Mouse (Mus musculus) left cerebral cortex, postnatal 10 days (tissue): Measurements from ENCODE around the gene Cenpt. TPM values are rescaled to one million over a fixed set of nuclear protein-coding genes. Genes with fewer than 3 reads are reported as not detected.
"Not testable (repeated sequence)": the region's sequence is repeated elsewhere in the genome, so short reads cannot be mapped to it uniquely, and the experiment has no call there.

Experiments
- DNase-seq, 2 experiments: peaks; one replicate each; pipeline ENCODE4 v3.0.0; 2021 to 2022; ENCODE audit warnings: low spot score in 2 of 2, mixed read lengths in 1 of 2; ENCODE audit errors: extremely low spot score in 1 of 2
- intact Hi-C: fragments of 180-260 bp; cut with DNase I; formaldehyde crosslinking; loops from one replicate; pipeline ENCODE4 v1.15.1; 2025
- total RNA-seq, 2 experiments: library from RNA; stranded (reverse); gene quantifications; 2 replicates each; pipeline ENCODE4 v1.2.3; 2021

The Cenpt gene
- total RNA-seq, 2 experiments from 2014 or later = 23.7 to 26.0 TPM

DNA sequence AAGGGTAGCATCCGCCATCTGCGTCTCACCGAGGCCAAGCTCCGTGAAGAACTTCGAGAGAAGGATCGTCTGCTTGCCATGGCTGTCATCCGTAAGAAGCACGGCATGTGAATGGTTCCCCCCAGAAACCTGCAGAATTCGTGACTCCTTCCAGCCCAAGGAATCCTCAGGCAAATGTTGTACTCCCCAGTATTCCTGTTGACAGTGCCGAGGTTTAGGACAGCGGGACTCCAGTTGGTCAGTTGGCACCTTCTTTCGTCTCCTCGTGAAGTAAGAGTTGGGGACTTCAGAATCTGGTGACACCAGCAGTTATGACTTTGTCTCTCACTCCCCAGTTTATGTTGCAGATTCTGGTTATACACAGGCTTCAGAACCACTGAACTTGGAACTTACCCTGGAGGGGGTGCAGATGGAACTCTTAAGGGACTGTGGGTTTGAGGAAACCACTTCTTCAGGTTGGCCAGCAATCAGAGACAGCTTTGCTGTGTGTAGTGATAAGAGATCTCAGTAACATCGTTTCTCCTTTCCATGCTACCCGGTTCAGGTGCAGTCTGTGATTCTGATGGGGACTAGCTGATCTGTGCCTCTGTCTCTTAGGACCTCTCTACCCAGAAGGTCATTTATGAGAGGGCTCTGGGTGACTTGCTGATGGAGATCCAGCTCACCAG, 3.2 kb upstream of the Cenpt start:
- no peak for DNase-seq
- intact Hi-C loops = loop anchor here (10.0 kb wide), 1 partner anchor 78 kb away; the partner anchor contains the start of genes Ctrl and Psmb10

DNA sequence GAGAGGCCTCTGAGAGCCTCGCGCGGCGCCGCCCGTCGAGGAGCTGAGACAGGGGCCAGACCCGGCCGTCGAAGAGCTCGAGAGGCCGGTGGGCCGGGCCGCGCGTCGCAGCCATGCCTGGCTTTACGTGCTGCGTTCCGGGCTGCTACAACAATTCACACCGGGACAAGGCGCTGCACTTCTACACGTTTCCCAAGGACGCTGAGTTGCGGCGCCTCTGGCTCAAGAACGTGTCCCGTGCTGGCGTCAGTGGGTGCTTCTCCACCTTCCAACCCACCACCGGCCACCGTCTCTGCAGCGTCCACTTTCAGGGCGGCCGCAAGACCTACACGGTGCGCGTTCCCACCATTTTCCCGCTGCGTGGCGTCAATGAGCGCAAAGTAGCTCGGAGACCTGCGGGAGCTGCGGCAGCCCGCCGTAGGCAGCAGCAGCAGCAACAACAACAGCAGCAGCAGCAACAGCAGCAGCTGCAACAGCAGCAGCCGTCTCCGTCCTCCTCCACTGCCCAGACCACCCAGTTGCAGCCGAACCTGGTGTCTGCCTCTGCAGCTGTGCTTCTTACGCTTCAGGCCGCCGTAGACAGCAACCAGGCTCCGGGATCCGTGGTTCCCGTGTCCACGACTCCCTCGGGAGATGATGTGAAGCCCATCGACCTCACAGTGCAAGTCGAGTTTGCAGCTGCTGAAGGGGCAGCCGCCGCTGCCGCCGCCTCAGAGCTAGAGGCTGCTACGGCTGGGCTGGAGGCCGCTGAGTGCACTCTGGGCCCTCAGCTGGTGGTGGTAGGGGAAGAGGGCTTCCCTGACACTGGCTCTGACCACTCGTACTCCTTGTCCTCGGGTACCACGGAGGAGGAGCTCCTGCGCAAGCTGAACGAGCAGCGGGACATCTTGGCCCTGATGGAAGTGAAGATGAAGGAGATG, 2.4 kb upstream of the Cenpt start:
- DNase-seq = peak; percentile 36 to 76
- intact Hi-C loops = loop anchor here (10.0 kb wide), 1 partner anchor 79 kb away; the partner anchor contains the start of genes Ctrl and Psmb10

DNA sequence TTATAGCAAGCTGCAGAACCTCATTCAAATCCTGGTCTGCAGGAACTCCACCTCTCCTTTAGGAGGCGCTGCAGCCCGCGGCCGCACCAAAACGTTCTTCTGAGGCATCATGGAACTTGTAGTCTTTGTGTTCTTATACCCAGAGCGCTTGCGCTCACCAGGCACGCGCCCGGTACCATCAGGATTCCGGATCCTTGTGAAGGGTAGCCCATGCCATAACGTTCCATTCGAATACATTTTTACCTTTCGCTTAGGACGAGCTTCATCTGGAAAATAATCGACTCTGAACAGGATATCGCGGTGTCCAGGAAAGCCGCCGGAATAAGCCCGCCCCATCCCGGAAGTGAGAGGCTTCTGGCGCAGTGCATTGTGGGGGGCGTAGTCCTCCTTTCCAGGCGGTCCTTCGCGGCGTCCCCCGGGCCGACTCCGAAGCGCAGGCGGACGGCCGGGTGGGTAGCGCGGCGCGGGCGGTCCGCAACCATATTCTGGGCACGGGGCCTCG, 1.7 kb upstream of the Cenpt start, which contains the start of gene Thap11:
Gene Thap11 (plus strand): TSS at position 418 of the 502 bp plus-strand sequence.
- intact Hi-C loops = loop anchor here (10.0 kb wide), 1 partner anchor 80 kb away; the partner anchor contains the start of genes Ctrl and Psmb10
- peak; percentile 88 to 96 for DNase-seq

DNA sequence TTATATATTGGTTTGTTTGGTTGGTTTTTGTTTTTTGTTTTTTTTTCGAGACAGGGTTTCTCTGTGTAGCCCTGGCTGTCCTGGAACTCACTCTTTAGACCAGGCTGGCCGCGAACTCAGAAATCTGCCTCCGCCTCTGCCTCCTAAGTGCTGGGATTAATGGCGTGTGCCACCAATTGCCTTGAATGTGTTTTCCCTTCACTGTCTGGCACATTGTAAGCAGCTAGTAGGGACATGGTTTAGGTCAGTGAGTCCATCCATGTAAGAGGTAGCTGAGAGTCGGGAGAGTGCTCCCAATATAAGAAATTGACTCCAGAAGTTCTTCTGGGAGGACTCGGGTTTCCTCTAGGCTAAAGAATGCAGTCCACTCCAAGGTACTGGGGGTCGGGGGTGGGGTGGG, 1.2 kb upstream of the Cenpt start:
- intact Hi-C loops = loop anchor here (10.0 kb wide), 1 partner anchor 80 kb away; the partner anchor contains the start of genes Ctrl and Psmb10
- DNase-seq = no peak

DNA sequence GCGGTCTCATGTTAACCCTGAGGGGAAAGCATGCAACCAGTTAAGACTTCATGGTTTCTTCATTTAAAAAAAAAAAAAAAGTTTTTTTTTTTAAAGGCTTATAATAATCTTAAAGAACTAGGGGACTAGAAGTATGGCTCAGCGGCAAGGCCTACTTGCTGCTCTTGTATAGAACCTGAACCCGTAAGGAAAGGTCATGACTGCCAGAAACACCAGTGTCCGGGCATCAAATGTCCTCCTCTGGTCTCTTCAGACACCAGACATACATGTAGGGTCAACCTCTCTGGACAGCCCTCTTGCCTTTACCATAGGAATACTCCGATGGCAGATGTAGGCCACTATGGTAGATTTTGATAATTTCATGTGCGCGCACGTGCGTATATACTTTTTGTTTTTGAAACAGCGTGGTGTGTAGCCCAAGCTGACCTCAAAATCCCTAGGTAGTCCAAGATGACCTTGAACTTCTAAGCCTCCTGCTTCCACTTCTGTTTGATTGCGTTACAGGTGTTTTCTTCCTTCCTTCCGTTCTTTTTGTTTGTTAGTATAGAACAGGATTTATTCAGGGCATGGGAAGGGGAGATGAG, 840 bp downstream of the Cenpt start:
- intact Hi-C loops = loop anchor here (10.0 kb wide), 1 partner anchor 83 kb away; the partner anchor contains the start of genes Ctrl and Psmb10
- no peak for DNase-seq

DNA sequence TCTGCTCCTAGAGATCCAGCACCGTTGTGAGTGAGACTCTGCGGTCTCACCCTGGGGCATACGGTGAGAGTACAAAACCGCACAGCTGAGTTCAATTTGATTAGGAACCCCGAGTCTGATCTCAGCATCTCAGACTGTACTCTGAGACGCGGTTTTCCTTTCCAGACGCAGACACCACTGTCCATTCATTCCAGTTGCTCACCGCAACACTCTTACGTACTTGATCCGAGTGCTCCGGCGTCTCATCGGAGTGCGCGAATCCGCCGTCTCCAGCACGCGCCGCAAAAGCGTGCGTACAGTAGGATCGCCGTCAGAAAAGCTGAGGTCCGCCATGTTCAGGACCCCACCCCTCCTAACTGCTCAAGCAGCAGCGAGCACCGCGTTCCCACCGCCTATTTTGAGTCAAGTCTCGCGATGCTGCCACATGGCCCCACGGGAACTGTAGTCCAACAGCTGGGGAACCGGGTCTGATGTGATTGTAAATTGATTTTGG, 1.4 kb downstream of the Cenpt start:
- DNase-seq = peak; percentile 91 to 93
- intact Hi-C loops = loop anchor here (10.0 kb wide), 1 partner anchor 83 kb away; the partner anchor contains the start of genes Ctrl and Psmb10

DNA sequence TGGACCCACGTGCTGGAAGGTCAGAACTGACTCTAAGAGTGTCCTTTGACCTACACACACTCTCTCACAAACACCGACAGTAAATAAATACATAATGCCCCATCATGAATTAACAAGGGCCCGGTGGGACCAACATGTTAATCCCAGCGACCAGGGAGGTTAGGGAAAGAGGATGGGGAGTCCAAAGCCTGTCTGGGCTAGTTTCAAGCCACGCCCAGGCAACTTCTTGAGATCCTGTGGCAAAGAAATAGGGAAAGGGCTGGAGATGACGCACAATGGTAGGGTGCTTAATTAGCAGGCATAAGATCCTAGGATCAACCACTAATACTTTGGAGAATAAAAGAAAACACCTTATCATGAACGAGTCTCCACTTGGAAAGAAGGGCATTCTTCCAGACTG, 2.5 kb downstream of the Cenpt start:
- no peak for DNase-seq
- intact Hi-C loops = loop anchor here (10.0 kb wide), 1 partner anchor 84 kb away; the partner anchor contains the start of genes Ctrl and Psmb10

DNA sequence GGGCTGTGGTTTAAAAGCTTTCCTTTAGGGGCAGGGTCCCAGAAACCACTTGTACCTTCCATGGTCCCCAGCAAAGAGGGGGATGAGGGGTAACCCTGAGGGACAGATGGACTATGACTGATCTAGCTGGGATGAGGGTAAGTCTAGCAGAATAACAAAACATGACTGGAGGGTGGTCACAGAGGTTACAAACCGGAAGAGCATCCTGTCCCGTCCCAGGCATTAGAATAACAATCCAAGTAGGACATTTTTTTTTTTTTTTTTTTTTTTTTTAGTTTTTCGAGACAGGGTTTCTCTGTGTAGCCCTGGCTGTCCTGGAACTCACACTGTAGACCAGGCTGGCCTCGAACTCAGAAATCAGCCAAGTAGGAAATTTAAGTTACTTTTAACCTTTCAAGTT, 3.1 kb downstream of the Cenpt start:
- DNase-seq = no peak
- intact Hi-C loops = loop anchor here (10.0 kb wide), 1 partner anchor 85 kb away; the partner anchor contains the start of genes Ctrl and Psmb10

DNA sequence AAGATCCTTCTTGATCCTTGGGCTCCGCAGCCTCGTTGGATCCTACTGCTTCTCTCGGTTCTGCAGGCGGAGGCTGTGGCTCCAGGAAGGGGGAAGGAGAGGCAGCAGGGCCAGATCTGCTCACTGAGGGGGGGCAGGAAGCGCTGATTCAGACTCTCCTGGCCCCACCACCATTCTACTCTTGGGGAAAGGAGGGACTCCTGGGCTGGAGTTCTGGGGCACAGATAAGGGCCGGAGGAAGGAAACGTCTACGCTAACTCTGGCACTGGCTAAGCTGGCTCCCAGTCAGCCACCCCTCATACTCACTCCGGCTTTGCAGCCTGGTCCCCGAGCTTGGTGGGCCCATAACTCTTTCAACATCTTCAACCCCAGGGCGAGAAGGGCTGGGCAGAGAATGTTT, 6.4 kb downstream of the Cenpt start:
- intact Hi-C loops = no loop called here
- DNase-seq = no peak

DNA sequence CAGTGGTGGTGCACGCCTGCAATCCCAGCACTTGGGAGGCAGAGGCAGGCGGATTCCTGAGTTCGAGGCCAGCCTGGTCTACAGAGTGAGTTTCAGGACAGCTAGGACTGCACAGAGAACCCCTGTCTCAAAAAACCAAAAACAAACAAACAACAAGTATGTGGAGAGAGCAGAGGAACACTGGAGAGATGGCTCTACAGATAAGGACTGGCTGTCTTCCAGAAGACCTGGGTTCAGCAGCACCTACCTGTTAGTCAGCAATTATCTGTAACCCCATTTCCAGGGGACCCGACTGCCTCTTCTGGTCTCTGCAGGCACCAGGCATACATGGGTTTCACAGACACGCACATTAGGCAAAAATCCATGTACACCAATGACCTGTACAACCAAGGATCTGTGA, 13.9 kb downstream of the Cenpt start:
- intact Hi-C loops = no loop called here
- no peak for DNase-seq

DNA sequence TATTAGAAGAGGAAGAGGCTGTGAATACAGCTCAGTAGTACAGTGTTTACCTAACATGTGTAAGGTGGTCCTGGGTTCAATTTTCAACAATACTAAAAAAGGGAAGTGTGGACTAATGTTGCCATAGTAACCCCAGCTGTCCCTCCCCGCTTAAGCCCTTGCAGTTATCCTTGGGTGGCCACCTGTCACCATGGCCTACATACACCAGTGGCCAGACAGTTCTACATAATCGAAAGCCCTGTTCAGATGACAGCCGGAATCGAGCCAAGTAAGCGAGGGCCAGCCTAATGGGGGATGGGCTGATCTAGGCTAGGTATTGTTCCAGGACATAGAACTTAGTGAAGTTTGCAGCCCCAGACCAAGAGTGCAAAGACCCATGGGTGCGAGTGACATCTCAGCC, 16.1 kb downstream of the Cenpt start:
- no peak for DNase-seq
- intact Hi-C loops = no loop called here

DNA sequence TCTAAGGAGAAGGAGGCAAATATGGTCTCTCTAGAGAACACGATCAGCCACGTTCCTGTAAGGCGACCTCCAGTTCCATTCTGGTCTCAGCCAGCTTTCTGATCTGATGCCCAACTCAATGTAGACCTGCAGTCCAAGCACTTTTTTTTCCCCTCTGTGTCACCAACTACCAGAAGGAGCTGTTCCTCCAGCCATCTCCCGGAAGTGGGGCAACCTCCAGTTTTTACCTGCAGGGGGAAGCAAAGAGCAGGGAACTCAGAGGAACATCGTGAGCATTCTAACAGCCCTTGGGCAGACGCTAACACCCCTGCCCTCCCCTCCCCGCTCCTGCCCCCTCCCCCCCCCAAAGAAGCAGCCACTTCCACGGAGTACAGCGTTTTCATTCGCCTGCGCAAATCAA, 17.8 kb downstream of the Cenpt start:
- intact Hi-C loops = no loop called here

DNA sequence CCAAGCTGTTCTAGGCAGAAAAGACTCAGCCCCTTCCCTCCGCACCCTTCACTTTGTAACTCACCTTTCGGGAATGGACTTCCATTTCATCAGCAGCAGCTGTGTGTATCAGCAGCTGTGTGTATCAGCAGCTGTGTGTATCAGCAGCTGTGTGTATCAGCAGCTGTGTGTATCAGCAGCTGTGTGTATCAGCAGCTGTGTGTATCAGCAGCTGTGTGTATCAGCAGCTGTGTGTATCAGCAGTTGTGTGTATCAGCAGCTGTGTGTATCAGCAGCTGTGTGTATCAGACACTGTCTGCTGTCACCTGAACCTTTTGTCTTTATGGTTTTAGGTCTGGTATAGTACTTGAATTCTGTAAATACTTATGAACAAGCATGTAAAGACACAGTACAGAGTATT, 19.3 kb downstream of the Cenpt start:
- intact Hi-C loops, DNase-seq: not testable (repeated sequence)

More for the DNA sequence above, 17.8 kb downstream of the Cenpt start:
- peak in 1 of 2 experiments; percentile 67 for DNase-seq

DNA sequence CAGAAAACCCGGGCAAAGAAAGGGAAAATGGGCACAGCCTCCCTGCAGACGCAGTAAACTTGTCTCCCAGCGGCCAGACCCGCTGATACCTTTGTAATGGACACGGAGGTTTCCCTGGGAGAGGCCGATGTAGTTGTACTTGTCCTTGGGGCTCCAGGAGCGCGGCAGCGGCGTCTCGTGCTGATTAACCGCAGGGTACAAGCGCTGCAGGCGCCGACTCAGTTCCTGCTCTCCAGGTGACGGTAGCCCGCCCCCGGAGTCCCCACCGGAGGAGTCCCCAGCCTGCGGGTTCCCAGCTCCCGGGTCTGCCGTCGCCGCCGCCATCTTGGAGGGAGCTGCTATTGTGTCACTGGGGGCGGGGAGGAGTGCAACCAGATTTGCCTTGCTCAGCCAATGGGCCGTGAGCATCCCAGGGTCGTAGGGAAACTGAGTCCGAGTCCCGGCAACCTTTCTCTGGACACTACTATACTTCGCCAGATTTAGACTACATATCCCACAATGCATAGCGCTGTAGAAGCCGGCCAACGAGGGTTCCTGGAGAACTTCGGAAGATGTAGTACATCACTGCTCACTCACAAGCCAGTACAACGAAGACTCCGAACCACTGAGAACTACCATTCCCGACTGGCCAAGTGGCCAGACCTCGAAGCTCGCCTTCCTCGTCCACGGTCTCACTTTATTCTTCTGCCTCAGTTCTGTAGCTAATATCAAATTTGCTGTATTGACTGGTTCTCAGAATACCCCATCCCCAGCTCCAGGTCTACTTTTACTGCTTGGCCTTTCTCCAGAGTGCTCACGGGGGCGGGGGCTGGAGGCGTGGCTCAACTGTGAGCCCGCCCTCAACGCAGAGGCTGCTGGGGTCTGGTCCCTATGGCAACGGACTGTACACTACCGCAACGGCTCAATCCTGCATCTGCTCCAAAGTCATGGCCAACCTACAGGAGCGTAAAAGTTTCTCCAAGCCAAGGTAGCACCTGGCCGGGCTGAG, 25.9 kb downstream of the Cenpt start, which contains the start of the genes Ranbp10 and Tsnaxip1:
Gene Ranbp10 (minus strand): TSS at position 490 of the 988 bp plus-strand sequence.
Gene Tsnaxip1 (plus strand): TSS at position 871 of the 988 bp plus-strand sequence.
- intact Hi-C loops = loop anchor here (10.0 kb wide), 1 partner anchor 62 kb away; no protein-coding TSS in a partner anchor
- DNase-seq = peak; percentile 98 to 100

DNA sequence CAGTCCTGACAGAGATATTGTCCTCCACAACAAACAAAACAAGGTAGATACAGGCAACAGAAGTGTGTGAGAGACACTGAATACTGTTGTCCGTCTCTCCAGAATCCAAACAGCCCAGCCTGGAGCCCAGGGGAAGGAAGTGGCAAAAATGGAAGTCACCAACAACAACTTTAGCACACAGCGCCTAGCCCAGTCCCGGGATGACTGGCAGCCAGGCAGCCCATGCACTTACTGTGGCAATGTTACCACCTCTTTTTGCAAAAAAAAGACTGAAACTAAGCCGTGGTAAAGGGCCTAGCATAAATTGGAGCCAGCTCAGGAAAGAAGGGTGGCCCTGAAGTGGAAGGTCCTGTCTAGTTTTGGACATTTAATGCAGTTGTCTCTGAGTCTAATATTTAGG, 26.7 kb downstream of the Cenpt start:
- intact Hi-C loops = loop anchor here (10.0 kb wide), 1 partner anchor 62 kb away; no protein-coding TSS in a partner anchor
- DNase-seq = no peak

DNA sequence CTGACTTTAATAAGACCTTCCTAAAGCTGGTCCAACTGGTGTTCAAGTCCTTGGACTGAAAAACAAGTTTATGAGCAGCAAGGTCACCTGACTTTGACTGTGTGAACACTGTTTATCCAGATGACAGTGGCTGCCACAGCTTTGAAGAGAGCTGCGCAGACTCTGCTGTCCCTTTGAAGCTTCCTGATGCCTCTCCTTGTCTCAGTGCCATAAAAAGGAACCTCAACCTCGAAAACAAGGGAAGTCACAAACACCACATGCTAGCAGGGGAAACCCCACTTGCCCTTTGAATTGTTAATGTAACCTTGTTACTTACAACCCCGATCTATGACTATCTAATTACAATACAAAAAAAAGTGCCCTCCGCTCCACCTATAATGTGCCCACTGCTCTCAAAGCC, 27.6 kb downstream of the Cenpt start:
- intact Hi-C loops = loop anchor here (10.0 kb wide), 1 partner anchor 61 kb away; no protein-coding TSS in a partner anchor
- DNase-seq = no peak

DNA sequence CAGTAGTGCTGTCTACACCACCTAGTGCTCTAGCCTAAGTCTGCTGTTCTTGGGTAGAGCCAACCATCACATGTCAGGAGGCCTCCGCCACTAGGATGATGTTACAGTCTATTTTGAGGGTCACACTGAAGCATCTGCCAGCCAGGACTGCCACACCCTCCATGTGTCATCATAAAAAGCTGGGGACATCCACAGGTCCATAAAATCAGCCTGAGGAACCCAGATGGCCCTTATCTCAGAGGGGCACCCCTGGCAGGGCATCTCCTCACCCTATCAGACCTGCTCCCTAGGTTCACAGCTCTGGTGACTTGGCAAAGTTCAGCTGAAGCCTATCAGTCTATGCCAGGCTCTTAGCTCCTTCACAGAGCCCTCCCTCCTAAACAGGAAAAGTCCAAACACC, 32.2 kb downstream of the Cenpt start:
- intact Hi-C loops = loop anchor here (10.0 kb wide), 1 partner anchor 56 kb away; no protein-coding TSS in a partner anchor
- no peak for DNase-seq
